Mouse (Mus musculus) stomach, embryonic 14.5 days (tissue): ENCODE measurements around the gene Ttc23. TPM values are rescaled to one million over a fixed set of nuclear protein-coding genes. Genes with fewer than 3 reads are reported as not detected.

Experiments
- ATAC-seq: fragments of 200-750 bp; cut with Nextera tagmentation; 2 replicates; pipeline ENCODE4 v1.8.0; 2017; ENCODE audit warnings: low read depth, moderate TSS enrichment; ENCODE audit not compliant: insufficient number of reproducible peaks, insufficient read depth, low FRiP score
- H3K27ac ChIP-seq: fragments of 300-500 bp; sonication (generic); 2 replicates; pipeline ENCODE4 v1.5.1; 2014; ENCODE audit warnings: mild to moderate bottlenecking, low read length, moderate library complexity, mixed read lengths
- H3K27me3 ChIP-seq: fragments of 300-500 bp; sonication (generic); 2 replicates; pipeline ENCODE4 v1.6.1; 2014; ENCODE audit warnings: low read length, control low read depth, mixed read lengths; ENCODE audit not compliant: control insufficient read depth, insufficient read depth
- H3K36me3 ChIP-seq: fragments of 300-500 bp; sonication (generic); 2 replicates; pipeline ENCODE4 v1.6.1; 2014; ENCODE audit warnings: mild to moderate bottlenecking, control low read depth, low read length, moderate library complexity, mixed read lengths; ENCODE audit not compliant: control insufficient read depth, insufficient read depth
- H3K4me1 ChIP-seq: fragments of 300-500 bp; sonication (generic); 2 replicates; pipeline ENCODE4 v1.6.1; 2014; ENCODE audit warnings: low read length, control low read depth, mixed read lengths; ENCODE audit not compliant: control insufficient read depth, insufficient read depth
- H3K4me2 ChIP-seq: fragments of 300-500 bp; sonication (generic); replicated peaks from 2 replicates; pipeline ENCODE4 v1.6.1; 2014; ENCODE audit warnings: low read depth, low read length, control low read depth
- H3K4me3 ChIP-seq: fragments of 300-500 bp; sonication (generic); 2 replicates; pipeline ENCODE4 v1.5.1; 2014; ENCODE audit warnings: low read depth, low read length, control low read depth
- H3K9ac ChIP-seq: fragments of 300-500 bp; sonication (generic); replicated peaks from 2 replicates; pipeline ENCODE4 v1.6.1; 2014; ENCODE audit warnings: low read depth, mild to moderate bottlenecking, control low read depth, low read length, moderate library complexity, mixed read lengths
- H3K9me3 ChIP-seq: fragments of 300-500 bp; sonication (generic); 2 replicates; pipeline ENCODE4 v1.6.1; 2016; ENCODE audit warnings: low read depth, low read length, control low read depth; ENCODE audit not compliant: control insufficient read depth
- whole genome bisulfite sequencing: fragments of 180-500 bp; shearing (Covaris S2); extraction: QIAGEN DNeasy Blood & Tissue Kit; methylation state at CpG from one replicate; pipeline ENCODE4 v1.1.7; 2014; 5-methylcytosine and 5-hydroxymethylcytosine counted together
- polyA plus RNA-seq: library from polyadenylated mRNA; unstranded; fragments of >200 nt; fragmentation: Nextera tagmentation; extraction: Ambion mirVana; gene quantifications from 2 replicates; pipeline ENCODE4 v1.2.1, GENCODE M21; 2014

Gene Ttc23
- polyA plus RNA-seq, 1 experiment from 2014 or later, result 38.6 TPM

GRCm38 (mm10) chr7:67724536-67724935 lies 77.3 kb downstream of the Ttc23 start:
- ATAC-seq, result no peak
- peaks cover 14% of the 10 kb centered on the region; the same call in 1 of the 2 replicates for H3K36me3 ChIP-seq

DNA sequence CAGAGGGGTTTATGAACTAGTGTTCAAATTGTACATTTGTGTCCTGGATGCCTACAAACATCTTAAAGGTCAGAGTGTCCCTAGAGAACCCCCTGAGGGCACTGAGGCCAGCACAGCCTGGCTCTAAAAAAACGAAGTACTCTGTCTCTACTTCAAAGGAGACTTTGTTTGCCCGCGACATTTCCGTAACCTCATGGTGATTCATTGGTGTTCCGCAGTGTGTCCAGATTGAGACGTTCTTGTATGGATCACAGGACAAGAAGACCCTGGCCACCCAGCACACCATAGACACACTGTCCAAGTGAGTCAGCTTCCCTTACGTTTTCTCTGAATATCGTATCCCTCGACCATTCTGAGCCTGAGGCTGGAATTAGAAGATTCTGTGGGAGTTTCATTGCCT lies 77.8 kb downstream of the Ttc23 start:
- H3K9ac ChIP-seq, result no peak overlapping the region
- ATAC-seq, result no peak

More at GRCm38 (mm10) chr7:67724536-67724935, 77.3 kb downstream of the Ttc23 start:
- H3K4me1 ChIP-seq, result no peaks in the 10 kb centered on the region
- no peaks in the 10 kb centered on the region for H3K27me3 ChIP-seq
- no peak overlapping the region for H3K4me3 ChIP-seq
- H3K27ac ChIP-seq, result no peak overlapping the region
- no peak overlapping the region for H3K9ac ChIP-seq
- H3K9me3 ChIP-seq, result no peaks in the 10 kb centered on the region
- WGBS, result 66% methylated on average over 4 of the region's 4 CpGs
- H3K4me2 ChIP-seq, result no peak overlapping the region

DNA sequence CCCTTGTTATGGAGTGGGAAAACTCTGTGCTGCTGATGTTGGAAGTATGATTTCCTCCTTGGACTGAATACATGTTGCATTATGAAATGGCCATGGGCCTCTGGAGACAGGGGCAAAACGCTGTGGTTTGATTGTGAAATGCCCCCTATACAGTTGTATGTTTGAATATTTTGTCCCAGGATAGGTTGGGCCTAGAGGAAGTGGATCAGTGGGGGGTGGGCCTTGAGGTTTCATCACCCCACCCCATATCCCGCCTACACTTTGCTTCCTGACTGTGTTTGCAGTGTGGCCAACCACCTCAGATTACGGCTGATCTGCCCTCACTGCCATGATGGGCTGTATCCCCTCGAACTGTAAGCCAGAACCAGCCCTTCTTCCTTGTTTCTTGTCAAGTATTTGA lies 81.0 kb downstream of the Ttc23 start:
- H3K36me3 ChIP-seq, result peaks cover 16% of the 10 kb centered on the region; the same call in 1 of the 2 replicates
- H3K9me3 ChIP-seq, result no peaks in the 10 kb centered on the region

More for the DNA sequence above, 77.8 kb downstream of the Ttc23 start:
- H3K4me2 ChIP-seq, result no peak overlapping the region
- no peaks in the 10 kb centered on the region for H3K4me1 ChIP-seq
- WGBS, result 66% methylated on average over 9 of the region's 9 CpGs
- H3K27me3 ChIP-seq, result no peaks in the 10 kb centered on the region
- no peaks in the 10 kb centered on the region for H3K9me3 ChIP-seq
- H3K27ac ChIP-seq, result no peak overlapping the region
- H3K4me3 ChIP-seq, result no peak overlapping the region
- H3K36me3 ChIP-seq, result peaks cover 14% of the 10 kb centered on the region; the same call in 1 of the 2 replicates

GRCm38 (mm10) chr7:67728809-67729208 lies 81.6 kb downstream of the Ttc23 start:
- H3K4me3 ChIP-seq, result no peak overlapping the region
- peaks cover 16% of the 10 kb centered on the region; the same call in 1 of the 2 replicates for H3K36me3 ChIP-seq
- WGBS, result 84% methylated on average over 4 of the region's 4 CpGs
- no peaks in the 10 kb centered on the region for H3K9me3 ChIP-seq
- no peak overlapping the region for H3K4me2 ChIP-seq
- H3K4me1 ChIP-seq, result peaks cover 4% of the 10 kb centered on the region; the same call in 1 of the 2 replicates
- no peak overlapping the region for H3K9ac ChIP-seq
- H3K27me3 ChIP-seq, result no peaks in the 10 kb centered on the region
- no peak for ATAC-seq
- H3K27ac ChIP-seq, result no peak overlapping the region

More for the DNA sequence above, 81.0 kb downstream of the Ttc23 start:
- H3K4me2 ChIP-seq, result no peak overlapping the region
- 88% methylated on average over 4 of the region's 4 CpGs for WGBS
- peaks cover 4% of the 10 kb centered on the region; the same call in 1 of the 2 replicates for H3K4me1 ChIP-seq
- no peak for ATAC-seq
- H3K4me3 ChIP-seq, result no peak overlapping the region
- H3K27me3 ChIP-seq, result no peaks in the 10 kb centered on the region
- H3K27ac ChIP-seq, result no peak overlapping the region
- H3K9ac ChIP-seq, result no peak overlapping the region

- peaks cover 12% of the 10 kb centered on the region; the same call in 1 of the 2 replicates for H3K36me3 ChIP-seq
- peaks cover 4% of the 10 kb centered on the region; the same call in 1 of the 2 replicates for H3K4me1 ChIP-seq
- ATAC-seq, result no peak
- no peaks in the 10 kb centered on the region for H3K9me3 ChIP-seq
- H3K4me3 ChIP-seq, result no peak overlapping the region
- no peak overlapping the region for H3K4me2 ChIP-seq
- no peak overlapping the region for H3K9ac ChIP-seq
- WGBS, result 54% methylated on average over 5 of the region's 5 CpGs
- no peak overlapping the region for H3K27ac ChIP-seq
- no peaks in the 10 kb centered on the region for H3K27me3 ChIP-seq
Observed at GRCm38 (mm10) chr7:67730431-67731110, 83.4 kb downstream of the Ttc23 start.

- H3K4me1 ChIP-seq, result peaks cover 4% of the 10 kb centered on the region; the same call in 1 of the 2 replicates
- H3K27me3 ChIP-seq, result no peaks in the 10 kb centered on the region
- ATAC-seq, result no peak
- H3K4me2 ChIP-seq, result no peak overlapping the region
- H3K9me3 ChIP-seq, result no peaks in the 10 kb centered on the region
- 0 out of 2 replicates have a peak, but pooled peaks cover 2% of the 10 kb centered on the region for H3K36me3 ChIP-seq
- H3K9ac ChIP-seq, result no peak overlapping the region
- no peak overlapping the region for H3K27ac ChIP-seq
- whole genome bisulfite sequencing, result 79% methylated on average over 4 of the region's 4 CpGs
- H3K4me3 ChIP-seq, result no peak overlapping the region
Observed at GRCm38 (mm10) chr7:67732276-67732675, 85.1 kb downstream of the Ttc23 start.

DNA sequence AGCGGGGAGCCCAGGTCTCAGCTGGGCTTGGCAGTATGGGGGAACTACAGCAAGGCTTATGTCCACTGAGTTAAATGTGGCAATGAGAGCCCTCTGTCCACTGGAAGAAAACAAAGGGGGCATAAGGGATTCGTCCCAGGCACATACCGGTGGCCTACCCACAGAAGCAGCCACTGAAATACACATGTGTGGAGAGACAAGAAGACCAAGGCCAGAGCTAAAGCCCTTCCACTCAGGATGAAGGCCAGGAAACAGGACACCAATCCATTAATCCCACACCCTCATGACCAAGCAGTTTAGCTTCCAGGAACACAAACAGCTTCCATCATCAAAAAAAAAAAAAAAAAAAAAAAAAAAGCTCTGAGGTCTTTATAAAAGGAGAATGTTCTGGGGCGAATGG lies 93.2 kb downstream of the Ttc23 start:
- no peak overlapping the region for H3K9ac ChIP-seq
- no peaks in the 10 kb centered on the region for H3K36me3 ChIP-seq
- H3K27ac ChIP-seq, result no peak overlapping the region
- H3K4me2 ChIP-seq, result no peak overlapping the region
- no peak overlapping the region for H3K4me3 ChIP-seq
- H3K27me3 ChIP-seq, result no peaks in the 10 kb centered on the region
- WGBS, result 86% methylated on average over 4 of the region's 4 CpGs
- ATAC-seq, result no peak
- no peaks in the 10 kb centered on the region for H3K4me1 ChIP-seq
- H3K9me3 ChIP-seq, result no peaks in the 10 kb centered on the region

GRCm38 (mm10) chr7:67740796-67741195 lies 93.6 kb downstream of the Ttc23 start:
- Histone ChIP-seq H3K27me3 (no peaks in the 10 kb centered on the region), H3K36me3 (no peaks in the 10 kb centered on the region), H3K4me3 (no peak overlapping the region), H3K4me1 (no peaks in the 10 kb centered on the region), H3K9me3 (no peaks in the 10 kb centered on the region), H3K27ac (no peak overlapping the region), H3K9ac (no peak overlapping the region), H3K4me2 (no peak overlapping the region)
- ATAC-seq, result no peak
- 80% methylated on average over 5 of the region's 5 CpGs for WGBS
